Comparison of ENCODE assay signal across 8 mouse cellular contexts in genomic region chr4:141871909-141872308, GRCm38 (mm10). TPM values are rescaled to one million over a fixed set of nuclear protein-coding genes. Genes with fewer than 3 reads are reported as not detected.
DNase-seq lines count a peak whose midpoint lies in the region; ATAC-seq and TF ChIP-seq lines count a peak whose summit lies in the region.

No protein-coding gene starts in this region.

- WGBS in embryonic facial prominence, embryonic 15.5 days: 54% methylated on average over 9 of the region's 9 CpGs
- 44% methylated on average over 9 of the region's 9 CpGs for WGBS in midbrain, embryonic 16.5 days

- H3K9me3 ChIP-seq in CH12.LX (replicated peaks; ENCODE audit: low read length): no peaks in the 10 kb centered on the region
- no peaks in the 10 kb centered on the region for H3K9me3 ChIP-seq in embryonic facial prominence, embryonic 15.5 days (replicated peaks)
- H3K9me3 ChIP-seq in midbrain, embryonic 16.5 days (replicated peaks; ENCODE audit: control insufficient read depth, low read length, poor library complexity, severe bottlenecking): no peaks in the 10 kb centered on the region

- in situ Hi-C loops in CH12.LX (cut with MboI; ENCODE audit: low pct_ligation_motif_present, low pct_unique_long_range_greater_than_20kb, low sequenced_read_pairs): no loop called here

- ATAC-seq in embryonic facial prominence, embryonic 15.5 days (ENCODE audit: insufficient number of reproducible peaks, low FRiP score, low TSS enrichment, low read depth): no peak
- no peak for ATAC-seq in midbrain, embryonic 16.5 days

- H3K36me3 ChIP-seq in CH12.LX (replicated peaks in 1 of 2; ENCODE audit: control insufficient read depth in 1 of 2, insufficient read depth in 1 of 2, low read length in 1 of 2): peaks cover 8 to 54% of the 10 kb centered on the region in 2 experiments
- no peaks in the 10 kb centered on the region for H3K36me3 ChIP-seq in embryonic facial prominence, embryonic 15.5 days
- H3K36me3 ChIP-seq in midbrain, embryonic 16.5 days (ENCODE audit: control insufficient read depth, insufficient read depth, low read length): no peaks in the 10 kb centered on the region

- peaks cover 17% of the 10 kb centered on the region for H3K79me2 ChIP-seq in CH12.LX (replicated peaks; ENCODE audit: control insufficient read depth, extremely low read depth, insufficient read depth, poor library complexity, severe bottlenecking)

- H3K4me2 ChIP-seq in CH12.LX (ENCODE audit: insufficient read depth, low read depth, poor library complexity, severe bottlenecking): no peak overlapping the region
- H3K4me2 ChIP-seq in embryonic facial prominence, embryonic 15.5 days (replicated peaks): peak overlapping the region; percentile 95; the same call in 1 of the 2 replicates
- H3K4me2 ChIP-seq in midbrain, embryonic 16.5 days (ENCODE audit: low read length): peak overlapping the region; percentile 94

- TF ChIP-seq RAD21 in CH12.LX (IDR thresholded peaks at IDR 0.05; ENCODE audit: low read depth, low read length): no peak

- H3K9ac ChIP-seq in CH12.LX (ENCODE audit: insufficient read depth, low read depth): no peak overlapping the region
- no peak overlapping the region for H3K9ac ChIP-seq in embryonic facial prominence, embryonic 15.5 days
- H3K9ac ChIP-seq in midbrain, embryonic 16.5 days (ENCODE audit: low read depth, low read length): peak overlapping the region; percentile 48

- H3K4me1 ChIP-seq in CH12.LX (ENCODE audit: control insufficient read depth in 1 of 2, insufficient read depth in 2 of 2): peaks cover 29 to 72% of the 10 kb centered on the region in 2 experiments
- peaks cover 60% of the 10 kb centered on the region for H3K4me1 ChIP-seq in embryonic facial prominence, embryonic 15.5 days
- H3K4me1 ChIP-seq in midbrain, embryonic 16.5 days (ENCODE audit: control insufficient read depth, insufficient read depth, low read length): peaks cover 49% of the 10 kb centered on the region

- dilution Hi-C loops in CH12.LX (cut with MboI; ENCODE audit: extremely low pct_ligation_motif_present, extremely low pct_unique_long_range_greater_than_20kb, low sequenced_read_pairs): no loop called here

- H3K4me3 ChIP-seq in CH12.LX (replicated peaks in 1 of 3; ENCODE audit: low read depth in 2 of 3, low read length in 2 of 3, poor library complexity in 1 of 3): peak overlapping the region in 2 of 3 experiments; percentile 13 to 92
- H3K4me3 ChIP-seq in embryonic facial prominence, embryonic 15.5 days (replicated peaks): peak overlapping the region; percentile 5; the same call in 1 of the 2 replicates
- H3K4me3 ChIP-seq in midbrain, embryonic 16.5 days (ENCODE audit: low read depth, low read length): peak overlapping the region; percentile 83

- H3K27ac ChIP-seq in CH12.LX (ENCODE audit: insufficient read depth, low read depth): no peak overlapping the region
- H3K27ac ChIP-seq in embryonic facial prominence, embryonic 15.5 days (replicated peaks): peak overlapping the region; percentile 63
- H3K27ac ChIP-seq in midbrain, embryonic 16.5 days (ENCODE audit: low read length): peak overlapping the region; percentile 72

- intact Hi-C loops in gastrocnemius, postnatal 36 days (cut with DNase I): no loop called here

- TF ChIP-seq CTCF in CH12.LX (conservative IDR thresholded peaks at IDR 0.05 in 1 of 2, IDR thresholded peaks at IDR 0.05 in 1 of 2; ENCODE audit: low read depth in 2 of 2, low read length in 2 of 2): no peak

- no peak for TF ChIP-seq EP300 in CH12.LX (IDR thresholded peaks at IDR 0.05; ENCODE audit: low read length)

- no peak for TF ChIP-seq POLR2A in CH12.LX (IDR thresholded peaks at IDR 0.05; ENCODE audit: low read depth, low read length)

- DNase-seq in gastrocnemius, postnatal 36 days: peak; percentile 12 to 16
- no peak for DNase-seq in gastrocnemius, adult 8-10 months (ENCODE audit: low spot score in 2 of 2)
- DNase-seq in CH12.LX (ENCODE audit: extremely low read depth): no peak
- peak; percentile 84 for DNase-seq in layer of hippocampus, adult 9-11 months
- no peak for DNase-seq in thymus, postnatal 14 days
- DNase-seq in adrenal gland, adult 8-10 months: no peak

- H3K27me3 ChIP-seq in CH12.LX (replicated peaks): peaks cover 5% of the 10 kb centered on the region
- H3K27me3 ChIP-seq in embryonic facial prominence, embryonic 15.5 days: peaks cover 11% of the 10 kb centered on the region
- no peaks in the 10 kb centered on the region for H3K27me3 ChIP-seq in midbrain, embryonic 16.5 days (ENCODE audit: control insufficient read depth, insufficient read depth, low read depth, low read length)

TF ChIP-seq in CH12.LX, 34 proteins besides CTCF, POLR2A, EP300 and RAD21:
- TF ChIP-seq CHD2 (IDR thresholded peaks at IDR 0.05; ENCODE audit: low read length) (no peak), SIN3A (IDR thresholded peaks at IDR 0.05; ENCODE audit: low read length) (no peak), BHLHE40 (IDR thresholded peaks at IDR 0.05; ENCODE audit: low read depth, low read length) (no peak), USF2 (conservative IDR thresholded peaks at IDR 0.05; ENCODE audit: low read depth, low read length) (no peak), E2F4 (IDR thresholded peaks at IDR 0.05; ENCODE audit: insufficient replicate concordance, low read depth, low read length) (no peak), KAT2A (IDR thresholded peaks at IDR 0.05; ENCODE audit: insufficient replicate concordance, low read length) (no peak), MXI1 (IDR thresholded peaks at IDR 0.05; ENCODE audit: low read depth, low read length) (no peak), ETS1 (conservative IDR thresholded peaks at IDR 0.05; ENCODE audit: low read depth, low read length) (no peak), TCF12 (IDR thresholded peaks at IDR 0.05; ENCODE audit: low read depth, low read length) (no peak), RCOR1 (conservative IDR thresholded peaks at IDR 0.05; ENCODE audit: low read depth, low read length) (no peak), MYC (IDR thresholded peaks at IDR 0.05; ENCODE audit: low read depth, low read length) (no peak), POLR2AphosphoS2 (IDR thresholded peaks at IDR 0.05; ENCODE audit: low read depth, low read length) (no peak), ZNF384 (IDR thresholded peaks at IDR 0.05; ENCODE audit: low read depth, low read length) (no peak), UBTF (IDR thresholded peaks at IDR 0.05; ENCODE audit: low read depth, low read length) (no peak), ZKSCAN1 (IDR thresholded peaks at IDR 0.05; ENCODE audit: borderline replicate concordance, low read depth, low read length) (no peak), ZC3H11A (IDR thresholded peaks at IDR 0.05; ENCODE audit: low read depth, low read length) (no peak)

RNA-seq across cellular contexts. Expression of gene Efhd2, which starts 2.8 kb away (rescaled TPM):
- 1 to 10 TPM; 5.8 to 6.4 TPM for total RNA-seq in gastrocnemius, postnatal 36 days (2021)
- 1 to 10 TPM; 2.1 to 3.7 (median 3.1) TPM for total RNA-seq in gastrocnemius, adult 8-10 months (2022)
- total RNA-seq in CH12.LX (2012; rRNA removed): 43.8 and 51.5 TPM in 2 replicates
- 34.7 and 44.1 TPM in 2 replicates for total RNA-seq in CH12.LX (2014; rRNA removed)
- polyA plus RNA-seq in CH12.LX (2012; ENCODE audit: insufficient read length, low read depth): 132 and 143 TPM in 2 replicates
- polyA plus RNA-seq in embryonic facial prominence, embryonic 15.5 days (2015; fragmentation: Nextera tagmentation; extraction: Ambion mirVana): 81.7 and 83.2 TPM in 2 replicates
- polyA plus RNA-seq in midbrain, embryonic 16.5 days (2015; fragmentation: Nextera tagmentation; extraction: Ambion mirVana): 56.6 and 67.4 TPM in 2 replicates
- total RNA-seq in adrenal gland, adult 8-10 months (2022): 10 to 100 TPM; 32.2 to 38.0 (median 35.7) TPM

RNA-seq across cellular contexts. Expression of gene Ctrc, which starts 25.8 kb away (rescaled TPM):
- not detected for total RNA-seq in gastrocnemius, postnatal 36 days (2021)
- total RNA-seq in gastrocnemius, adult 8-10 months (2022): not detected
- total RNA-seq in CH12.LX (2012; rRNA removed) (not detected in 2 replicates), CH12.LX (2014; rRNA removed) (not detected in 2 replicates)
- not detected in 2 replicates for polyA plus RNA-seq in CH12.LX (2012; ENCODE audit: insufficient read length, low read depth)
- not detected in 2 replicates for polyA plus RNA-seq in embryonic facial prominence, embryonic 15.5 days (2015; fragmentation: Nextera tagmentation; extraction: Ambion mirVana)
- not detected in 2 replicates for polyA plus RNA-seq in midbrain, embryonic 16.5 days (2015; fragmentation: Nextera tagmentation; extraction: Ambion mirVana)
- not detected for total RNA-seq in adrenal gland, adult 8-10 months (2022)

RNA-seq across cellular contexts. Expression of gene Cela2a, which starts 45.9 kb away (rescaled TPM):
- not detected for total RNA-seq in gastrocnemius, postnatal 36 days (2021)
- total RNA-seq in gastrocnemius, adult 8-10 months (2022): not detected
- total RNA-seq in CH12.LX (2012; rRNA removed) (1.0 and 2.6 TPM in 2 replicates), CH12.LX (2014; rRNA removed) (0.23 and 0.30 TPM in 2 replicates)
- 0.30 and 0.43 TPM in 2 replicates for polyA plus RNA-seq in CH12.LX (2012; ENCODE audit: insufficient read length, low read depth)
- not detected in 2 replicates for polyA plus RNA-seq in embryonic facial prominence, embryonic 15.5 days (2015; fragmentation: Nextera tagmentation; extraction: Ambion mirVana)
- polyA plus RNA-seq in midbrain, embryonic 16.5 days (2015; fragmentation: Nextera tagmentation; extraction: Ambion mirVana): 0.40 TPM in 1 of 2 replicates, not detected in the other
- not detected for total RNA-seq in adrenal gland, adult 8-10 months (2022)

Comparison
In these comparisons a context has a peak if more than half of its experiments do, and no peak if none do; other contexts are left out.
1. DNase-seq: peak in gastrocnemius, postnatal 36 days (2 of 2) and layer of hippocampus, adult 9-11 months (single experiment); none in gastrocnemius, adult 8-10 months (0 of 2), CH12.LX (single experiment), thymus, postnatal 14 days (single experiment) and adrenal gland, adult 8-10 months (single experiment).
2. H3K4me3 ChIP-seq: peak in every context shown above with its lines; median percentile 83 in midbrain, embryonic 16.5 days; 52 in CH12.LX; 5 in embryonic facial prominence, embryonic 15.5 days.
3. RNA of gene Efhd2, which starts 2.8 kb away (total RNA-seq): 34.7 to 51.5 TPM in CH12.LX and 32.2 to 38.0 TPM in adrenal gland, adult 8-10 months; 5.8 to 6.4 TPM in gastrocnemius, postnatal 36 days and 2.1 to 3.7 TPM in gastrocnemius, adult 8-10 months; every median in the first group is over 4 times any median in the second.